Mouse (Mus musculus) heart, embryonic 16.5 days (tissue): ENCODE measurements around the gene Atp13a5. TPM values are rescaled to one million over a fixed set of nuclear protein-coding genes. Genes with fewer than 3 reads are reported as not detected.

Source experiments
- ATAC-seq: fragments of 200-750 bp; cut with Nextera tagmentation; replicated peaks from 2 replicates; pipeline ENCODE4 v1.8.0; 2017; ENCODE audit warnings: moderate number of reproducible peaks; ENCODE audit not compliant: insufficient read depth, low FRiP score; ENCODE audit errors: extremely low read depth
- H3K27ac ChIP-seq: fragments of 300-500 bp; sonication (generic); 2 replicates; pipeline ENCODE4 v1.5.1; 2014; ENCODE audit warnings: mild to moderate bottlenecking, low read length, control low read depth, moderate library complexity
- H3K27me3 ChIP-seq: fragments of 300-500 bp; sonication (generic); 2 replicates; pipeline ENCODE4 v1.6.1; 2014; ENCODE audit warnings: low read length, mixed read lengths; ENCODE audit not compliant: control insufficient read depth, insufficient read depth
- H3K36me3 ChIP-seq: fragments of 300-500 bp; sonication (generic); 2 replicates; pipeline ENCODE4 v1.6.1; 2014; ENCODE audit not compliant: control insufficient read depth, insufficient read depth
- H3K4me1 ChIP-seq: fragments of 300-500 bp; sonication (generic); 2 replicates; pipeline ENCODE4 v1.6.1; 2014; ENCODE audit warnings: low read length, mixed read lengths; ENCODE audit not compliant: control insufficient read depth, insufficient read depth
- H3K4me2 ChIP-seq: fragments of 300-500 bp; sonication (generic); 2 replicates; pipeline ENCODE4 v1.6.1; 2014; ENCODE audit warnings: low read depth, mild to moderate bottlenecking, control low read depth, low read length
- H3K4me3 ChIP-seq: fragments of 300-500 bp; sonication (generic); 2 replicates; pipeline ENCODE4 v1.5.1; 2014; ENCODE audit warnings: mild to moderate bottlenecking, control low read depth, low read length
- H3K9ac ChIP-seq: fragments of 300-500 bp; sonication (generic); 2 replicates; pipeline ENCODE4 v1.6.1; 2014; ENCODE audit warnings: low read length, control low read depth
- H3K9me3 ChIP-seq: fragments of 300-500 bp; sonication (generic); replicated peaks from 2 replicates; pipeline ENCODE4 v1.6.1; 2016; ENCODE audit warnings: low read length; ENCODE audit not compliant: control insufficient read depth
- WGBS: fragments of 180-500 bp; shearing (Covaris S2); extraction: QIAGEN DNeasy Blood & Tissue Kit; methylation state at CpG from one replicate; pipeline ENCODE4 v1.1.7; 2014; 5-methylcytosine and 5-hydroxymethylcytosine counted together
- polyA plus RNA-seq: library from polyadenylated mRNA; unstranded; fragments of >200 nt; fragmentation: Nextera tagmentation; extraction: Ambion mirVana; gene quantifications from 2 replicates; pipeline ENCODE4 v1.2.1, GENCODE M21; 2015

Gene Atp13a5
- polyA plus RNA-seq, 1 experiment from 2014 or later: 0.20 TPM

DNA sequence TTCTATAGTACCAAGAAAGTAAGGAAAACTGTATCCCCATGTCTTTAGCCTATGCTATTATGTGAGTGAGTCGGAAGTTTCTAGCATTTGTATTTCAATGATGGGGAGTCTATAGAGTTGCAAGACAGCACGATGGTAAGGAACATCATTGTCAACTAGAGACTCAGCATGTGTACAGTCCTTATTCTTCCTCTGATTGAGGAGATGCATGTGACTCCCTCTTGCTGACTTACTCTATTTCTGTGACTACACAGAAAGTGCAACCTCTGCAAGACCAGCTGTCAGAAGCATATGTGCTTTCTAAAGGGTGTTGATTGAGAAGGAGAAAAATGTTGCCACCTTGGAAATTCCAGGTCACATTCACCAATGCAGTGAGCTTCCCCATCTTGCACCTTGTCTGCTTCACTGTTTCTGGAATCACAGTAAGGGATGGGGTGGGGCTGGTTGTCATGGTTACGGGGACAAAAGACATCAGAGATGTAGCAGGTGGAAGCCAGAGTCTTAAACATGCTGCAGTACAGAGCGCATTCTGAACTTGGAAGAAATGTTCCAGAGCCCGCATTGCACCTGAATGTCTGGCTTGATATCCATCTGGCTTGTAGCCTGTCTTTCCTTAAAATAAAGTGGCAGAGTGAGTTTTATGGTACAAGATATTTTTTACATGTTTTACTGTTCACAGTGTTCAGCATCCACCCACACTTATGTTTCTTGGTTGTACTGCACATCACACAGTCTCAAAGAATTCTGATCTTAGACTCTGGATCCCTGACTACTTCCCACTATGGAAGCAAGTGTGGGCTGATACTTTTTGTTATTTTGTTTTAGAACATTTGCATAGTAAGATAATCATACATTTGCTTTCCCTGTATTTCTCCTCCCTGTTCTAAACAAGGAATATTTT, 161.9 kb downstream of the Atp13a5 start:
- Histone ChIP-seq H3K4me3 (no peak overlapping the region), H3K27me3 (no peaks in the 10 kb centered on the region), H3K4me2 (no peak overlapping the region), H3K27ac (no peak overlapping the region), H3K36me3 (no peaks in the 10 kb centered on the region), H3K9ac (no peak overlapping the region), H3K4me1 (no peaks in the 10 kb centered on the region), H3K9me3 (no peaks in the 10 kb centered on the region)
- 85% methylated on average over 5 of the region's 5 CpGs for WGBS
- ATAC-seq: no peak

GRCm38 (mm10) chr16:29209605-29210411, 168.7 kb downstream of the Atp13a5 start, which contains the start of gene Hrasls:
Gene Hrasls, plus strand, starts transcription at chr16:29209695.
- no peaks in the 10 kb centered on the region for H3K9me3 ChIP-seq
- WGBS: 2% methylated on average over 36 of the region's 39 CpGs
- peak; percentile 67 for ATAC-seq
- peak within 1 kb of the TSS; percentile 87 for H3K4me2 ChIP-seq
- H3K9ac ChIP-seq: peak within 1 kb of the TSS; percentile 63
- H3K27me3 ChIP-seq: peaks cover 16% of the 10 kb centered on the region
- peak within 1 kb of the TSS; percentile 56 for H3K4me3 ChIP-seq
- peaks cover 9% of the 10 kb centered on the region; the same call in 1 of the 2 replicates for H3K4me1 ChIP-seq
- H3K36me3 ChIP-seq: no peaks in the 10 kb centered on the region
- no peak within 1 kb of the TSS for H3K27ac ChIP-seq

DNA sequence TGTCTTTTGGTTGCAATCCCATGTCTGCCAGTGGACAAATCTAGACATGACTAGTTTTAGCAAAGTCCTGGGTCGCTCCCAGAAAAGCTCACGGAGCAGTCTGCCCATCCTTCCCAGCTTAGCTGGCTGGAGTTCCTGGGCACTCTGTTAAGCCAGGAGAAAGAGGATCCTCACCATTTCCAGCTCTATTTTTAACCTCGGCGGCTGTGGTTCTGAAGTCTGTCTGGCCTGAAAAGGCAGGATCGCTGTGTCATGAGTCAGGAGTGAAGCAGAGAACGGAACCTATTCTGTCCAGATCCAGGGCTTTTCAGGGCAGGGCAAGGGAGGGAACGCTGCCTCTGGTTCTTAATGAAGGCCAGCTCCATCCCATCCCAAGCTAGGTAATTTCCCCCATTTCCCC, 169.7 kb downstream of the Atp13a5 start:
- no peak for ATAC-seq
- Histone ChIP-seq H3K4me1 (peaks cover 9% of the 10 kb centered on the region; the same call in 1 of the 2 replicates), H3K36me3 (no peaks in the 10 kb centered on the region), H3K4me3 (no peak overlapping the region), H3K27me3 (peaks cover 16% of the 10 kb centered on the region), H3K9ac (no peak overlapping the region), H3K27ac (no peak overlapping the region), H3K9me3 (no peaks in the 10 kb centered on the region), H3K4me2 (peak overlapping the region; percentile 29; the same call in 1 of the 2 replicates)
- 32% methylated on average over 7 of the region's 7 CpGs for WGBS

DNA sequence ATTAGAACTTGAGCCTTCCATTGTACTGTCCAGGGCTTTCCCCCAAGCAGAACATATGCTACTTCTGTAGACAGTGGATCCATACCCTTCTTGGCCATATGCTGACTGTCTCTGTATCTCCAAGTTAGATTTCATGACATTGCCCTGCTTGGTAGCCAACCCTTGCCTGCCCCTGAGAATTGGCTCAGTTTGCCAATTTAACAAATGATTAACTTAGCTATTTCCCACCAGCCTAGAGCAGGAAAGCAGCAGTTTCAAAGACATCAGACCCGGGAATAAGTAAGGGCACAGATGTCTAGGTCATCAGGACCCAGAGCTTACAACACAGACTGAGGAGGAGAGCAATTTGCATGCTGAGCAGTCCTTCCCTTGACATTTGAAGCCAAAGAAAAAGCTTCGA, 173.0 kb downstream of the Atp13a5 start:
- no peak overlapping the region for H3K27ac ChIP-seq
- peaks cover 9% of the 10 kb centered on the region; the same call in 1 of the 2 replicates for H3K4me1 ChIP-seq
- no peak overlapping the region for H3K9ac ChIP-seq
- no peak overlapping the region for H3K4me3 ChIP-seq
- no peak for ATAC-seq
- no peaks in the 10 kb centered on the region for H3K36me3 ChIP-seq
- 39% methylated on average over 2 of the region's 2 CpGs for WGBS
- H3K9me3 ChIP-seq: no peaks in the 10 kb centered on the region
- H3K4me2 ChIP-seq: no peak overlapping the region
- H3K27me3 ChIP-seq: peaks cover 9% of the 10 kb centered on the region; the same call in 1 of the 2 replicates

- Histone ChIP-seq H3K36me3 (no peaks in the 10 kb centered on the region), H3K9ac (no peak overlapping the region), H3K27ac (no peak overlapping the region), H3K9me3 (no peaks in the 10 kb centered on the region), H3K4me2 (no peak overlapping the region), H3K4me1 (peaks cover 6% of the 10 kb centered on the region; the same call in 1 of the 2 replicates), H3K4me3 (no peak overlapping the region), H3K27me3 (0 out of 2 replicates have a peak, but pooled peaks cover 5% of the 10 kb centered on the region)
- ATAC-seq: no peak
- WGBS: 70% methylated on average over 7 of the region's 7 CpGs
These were observed 173.7 kb downstream of the Atp13a5 start for GRCm38 (mm10) chr16:29204875-29205274.

DNA sequence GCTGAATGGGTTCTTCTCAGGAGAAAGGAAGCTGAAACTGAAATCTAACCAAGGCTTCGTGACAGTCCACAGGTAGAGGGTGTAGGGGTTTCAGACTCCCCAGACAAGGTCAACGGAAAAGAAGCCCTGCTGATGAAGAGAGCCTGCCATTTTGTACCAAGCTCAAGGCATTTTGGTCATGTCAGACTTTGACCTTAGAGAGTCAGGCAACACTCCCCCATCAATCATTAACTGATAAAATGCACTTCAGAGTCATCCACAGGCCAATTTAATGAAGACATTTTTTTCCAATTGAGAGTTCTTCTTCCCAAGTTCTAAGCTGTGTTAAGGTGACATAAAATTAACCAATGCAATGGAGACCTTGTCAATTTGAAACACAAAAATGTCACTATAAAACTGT, 177.4 kb downstream of the Atp13a5 start:
- H3K4me3 ChIP-seq: no peak overlapping the region
- no peak overlapping the region for H3K27ac ChIP-seq
- no peaks in the 10 kb centered on the region for H3K9me3 ChIP-seq
- H3K4me1 ChIP-seq: peaks cover 13% of the 10 kb centered on the region
- ATAC-seq: no peak
- no peak overlapping the region for H3K4me2 ChIP-seq
- H3K36me3 ChIP-seq: no peaks in the 10 kb centered on the region
- no peaks in the 10 kb centered on the region for H3K27me3 ChIP-seq
- WGBS: 80% methylated on average over 2 of the region's 2 CpGs
- H3K9ac ChIP-seq: no peak overlapping the region

- H3K4me3 ChIP-seq: no peak overlapping the region
- 11% methylated on average over 5 of the region's 5 CpGs for WGBS
- ATAC-seq: peak; percentile 65
These were observed 180.1 kb downstream of the Atp13a5 start for GRCm38 (mm10) chr16:29198461-29198860.

DNA sequence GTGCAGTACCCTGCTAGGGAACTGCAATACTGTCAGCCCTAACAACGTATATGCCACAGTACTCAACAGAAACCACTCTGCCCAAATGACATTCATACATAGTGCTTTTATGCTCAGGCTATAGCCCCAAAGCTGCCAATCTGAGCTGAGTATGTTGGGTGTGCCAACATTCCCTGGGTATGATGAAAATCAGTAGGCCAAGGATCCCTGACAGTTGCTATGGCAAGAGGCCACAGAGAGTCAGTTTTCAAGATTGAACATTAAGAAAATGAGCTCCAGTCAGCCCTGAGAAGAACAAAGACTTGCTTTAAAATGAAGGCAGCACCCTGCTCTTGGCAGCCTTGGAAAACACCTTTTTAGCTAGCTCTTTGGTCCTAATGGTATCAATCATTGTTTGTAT, 183.4 kb downstream of the Atp13a5 start:
- Histone ChIP-seq H3K4me2 (no peak overlapping the region), H3K4me1 (peaks cover 13% of the 10 kb centered on the region), H3K27me3 (no peaks in the 10 kb centered on the region), H3K9me3 (no peaks in the 10 kb centered on the region), H3K36me3 (no peaks in the 10 kb centered on the region), H3K9ac (no peak overlapping the region), H3K27ac (no peak overlapping the region), H3K4me3 (no peak overlapping the region)
- no peak for ATAC-seq
- 73% methylated on average over 1 of the region's 1 CpGs for WGBS

More at GRCm38 (mm10) chr16:29198461-29198860, 180.1 kb downstream of the Atp13a5 start:
- Histone ChIP-seq H3K36me3 (no peaks in the 10 kb centered on the region), H3K27ac (no peak overlapping the region), H3K4me1 (peaks cover 13% of the 10 kb centered on the region), H3K9ac (no peak overlapping the region), H3K4me2 (peak overlapping the region; percentile 18; the same call in 1 of the 2 replicates), H3K9me3 (no peaks in the 10 kb centered on the region), H3K27me3 (no peaks in the 10 kb centered on the region)
